Mouse (Mus musculus) gastrocnemius, postnatal 10 days (tissue): ENCODE results near the gene Cyp2u1. TPM values are rescaled to one million over a fixed set of nuclear protein-coding genes. Genes with fewer than 3 reads are reported as not detected.
"Not testable (repeated sequence)": the region's sequence is repeated elsewhere in the genome, so short reads cannot be mapped to it uniquely, and the experiment has no call there.

ENCODE experiments used
- DNase-seq: peaks from one replicate; pipeline ENCODE4 v3.0.0; 2021; ENCODE audit warnings: mixed read lengths
- long read RNA-seq, 2 experiments: library from polyadenylated mRNA; stranded (forward); transcript quantifications; one replicate each; pipeline ENCODE4 v2.0.0; 2021
- total RNA-seq, 2 experiments: library from RNA; stranded (reverse); gene quantifications; 2 replicates each; pipeline ENCODE4 v1.2.3; 2021

The Cyp2u1 gene
- total RNA-seq, result 1 to 10 TPM; 3.5 to 5.8 TPM
- long read RNA-seq, experiment 1, transcript Cyp2u1-203 (4 exons, 1,716 nt), result major isoform, 5 of 6 reads
- long read RNA-seq, experiment 1, partial matches to known transcripts, result 1 of 6 reads
- long read RNA-seq, experiment 1, other reads (novel, unspliced or antisense), result 0 of 6 reads
- long read RNA-seq, experiment 2, partial matches to known transcripts, result 1 of 3 reads
- long read RNA-seq, experiment 2, other reads (novel, unspliced or antisense), result 0 of 3 reads

DNA sequence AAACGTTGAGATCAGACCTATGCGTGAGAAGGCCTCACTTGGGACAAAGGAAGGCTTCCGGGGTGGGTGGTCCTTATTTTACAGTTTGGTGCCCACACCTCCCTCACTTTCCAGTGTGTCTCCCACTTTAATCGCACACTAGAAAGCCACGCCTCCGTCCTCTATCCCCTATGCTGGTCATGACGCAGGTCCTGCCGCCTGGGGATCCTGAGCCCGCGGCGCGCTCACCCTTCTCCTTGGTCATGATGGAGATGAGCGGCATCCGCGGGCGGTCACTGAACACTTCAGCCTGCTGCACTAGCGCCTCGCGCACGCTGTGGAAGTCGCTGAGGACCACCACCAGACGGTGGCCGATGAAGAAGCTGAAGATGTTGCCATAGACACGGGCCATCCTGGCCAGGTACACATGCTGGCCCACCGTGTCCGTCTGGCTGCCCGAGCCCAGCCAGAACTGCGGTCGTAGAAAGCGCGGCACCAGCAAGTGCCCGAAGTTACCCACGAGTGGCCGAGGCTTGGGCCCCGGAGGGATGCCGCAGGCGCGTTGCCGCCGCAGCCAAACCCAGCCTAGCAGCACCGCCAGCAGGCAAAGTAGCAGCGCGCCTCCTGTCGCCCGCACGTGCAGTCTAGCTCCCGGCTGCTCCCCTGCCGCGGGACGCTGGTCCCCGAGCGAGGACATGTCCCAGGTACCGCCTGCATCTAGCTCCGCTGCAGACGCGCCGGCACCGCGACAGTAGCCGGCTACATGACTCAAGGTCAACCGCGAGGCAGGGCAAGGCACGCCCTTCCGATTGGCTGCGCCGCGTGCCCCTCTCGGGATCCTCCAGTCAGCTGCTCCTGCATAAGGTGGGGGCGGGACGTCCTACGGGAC lies at the start of gene Cyp2u1:
Gene Cyp2u1, minus strand, starts transcription at position 776 of the 868 bp plus-strand sequence.
- peak; percentile 85 for DNase-seq

DNA sequence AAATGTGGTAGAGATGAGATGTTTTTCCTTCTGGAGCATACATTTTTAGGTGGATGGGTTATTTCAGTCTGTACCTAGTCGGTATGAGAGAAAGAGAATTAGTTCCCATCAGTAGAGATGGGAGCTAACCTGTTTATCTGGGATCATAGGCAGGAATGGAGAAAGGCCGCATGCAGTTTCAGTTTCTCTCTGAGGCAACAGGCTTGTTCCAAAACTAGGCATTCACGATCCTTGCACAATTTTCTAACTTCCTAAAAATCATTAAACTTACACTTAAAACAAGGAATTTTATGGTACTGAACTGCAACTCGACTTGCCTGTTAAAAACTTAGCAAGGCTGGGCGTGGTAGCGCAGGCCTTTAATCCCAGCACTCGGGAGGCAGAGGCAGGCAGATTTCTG lies 47.5 kb upstream of the Cyp2u1 start:
- no peak for DNase-seq

GRCm38 (mm10) chr3:131349013-131349412 lies 46.0 kb upstream of the Cyp2u1 start:
- DNase-seq, result no peak

- DNase-seq, result no peak
Measured at GRCm38 (mm10) chr3:131348579-131348950, 45.5 kb upstream of the Cyp2u1 start.

DNA sequence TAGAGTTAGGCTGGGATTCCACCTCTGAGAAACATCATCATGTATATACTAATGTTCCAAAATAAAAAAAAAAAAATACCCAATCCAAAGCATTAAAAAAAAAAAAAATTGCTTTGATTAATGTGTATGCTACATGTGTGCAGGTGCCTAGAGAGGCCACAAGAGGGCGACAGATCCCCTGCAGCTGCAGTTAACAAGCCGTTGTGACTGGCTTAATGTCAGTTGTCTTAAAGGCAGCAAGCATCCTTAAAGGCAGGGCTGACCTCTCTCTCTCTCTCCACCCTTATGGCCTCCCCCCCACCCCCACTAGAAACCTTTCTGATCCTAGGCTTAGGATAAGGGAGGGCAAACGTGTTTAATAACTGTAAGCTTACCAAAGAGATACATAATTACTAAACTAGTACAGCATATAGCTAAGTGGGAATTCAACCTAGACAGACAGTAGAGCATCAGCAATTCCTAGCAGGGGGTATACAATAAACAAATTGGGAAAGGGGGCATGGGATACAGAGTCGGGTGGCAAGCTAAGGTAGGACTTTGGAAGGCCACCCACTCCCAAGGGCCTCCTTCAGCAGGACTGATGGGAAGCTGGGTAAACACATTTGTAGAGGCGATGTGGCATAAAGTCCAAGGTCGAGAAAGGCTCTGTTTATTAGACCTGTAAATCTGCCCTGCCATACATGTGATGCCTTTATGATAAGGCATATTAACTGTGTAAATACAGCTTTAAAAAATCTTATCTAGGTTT lies 45.0 kb upstream of the Cyp2u1 start:
- DNase-seq, result peak; percentile 23

- DNase-seq, result no peak
Measured at GRCm38 (mm10) chr3:131345903-131346302, 42.9 kb upstream of the Cyp2u1 start.

DNA sequence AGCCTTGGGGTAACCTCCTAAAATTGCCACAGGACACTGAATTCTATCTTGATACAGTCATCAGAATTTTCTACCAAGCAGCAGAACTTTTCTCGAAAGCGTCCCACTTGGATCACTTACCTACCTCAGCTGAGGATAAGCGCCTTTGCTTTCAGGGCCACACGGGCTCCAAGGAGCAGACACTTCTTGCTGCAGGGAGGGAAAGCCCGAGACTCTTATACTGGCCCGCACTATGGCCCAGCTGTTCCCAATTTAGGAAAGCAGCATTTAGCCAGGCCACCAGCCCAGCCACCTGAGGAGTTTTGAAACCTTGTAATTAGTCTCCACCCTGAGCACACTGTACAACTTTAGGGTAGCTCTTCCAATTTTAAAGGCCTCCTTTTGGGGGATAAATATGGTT lies 40.3 kb upstream of the Cyp2u1 start:
- no peak for DNase-seq

DNA sequence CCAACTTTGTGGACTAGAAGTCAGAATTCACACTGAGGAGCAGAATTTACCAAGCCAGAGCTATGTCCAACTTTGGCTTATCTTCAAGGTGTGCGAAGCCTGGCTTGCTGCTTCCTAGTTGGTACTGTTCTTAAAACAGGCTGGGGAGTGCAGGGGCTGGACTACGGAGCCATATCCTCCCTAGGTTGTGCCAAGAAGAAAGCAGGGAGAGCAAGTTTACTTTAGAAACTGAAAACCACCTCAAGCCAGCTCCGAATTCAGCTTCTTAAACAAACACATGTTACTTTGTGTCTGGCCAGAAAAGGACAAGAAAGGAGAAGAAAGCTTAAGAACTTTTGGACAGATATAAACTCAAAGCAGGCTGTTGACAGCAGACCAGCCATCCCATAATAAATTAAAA lies 37.9 kb upstream of the Cyp2u1 start:
- no peak for DNase-seq

- DNase-seq, result no peak
Measured at GRCm38 (mm10) chr3:131339280-131339679, 36.3 kb upstream of the Cyp2u1 start.

DNA sequence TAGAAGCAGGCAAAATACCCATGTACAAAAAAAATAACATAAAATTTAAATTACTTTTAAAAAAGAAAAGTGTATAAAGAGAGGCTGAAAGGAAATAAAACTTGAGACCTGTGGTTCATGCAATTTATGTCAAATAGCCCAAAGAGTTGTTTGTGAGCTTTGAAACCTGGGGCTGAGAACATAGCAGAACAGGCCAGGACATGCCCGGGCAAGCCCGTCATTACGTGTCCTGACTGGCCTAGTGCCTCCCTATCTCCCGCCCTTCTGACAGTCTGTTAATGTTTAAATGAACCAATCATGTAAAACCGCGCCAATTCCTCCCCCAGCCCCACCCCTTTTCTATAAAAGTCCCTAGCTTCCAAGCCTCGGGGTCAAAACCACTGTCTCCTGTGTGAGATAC lies 34.7 kb upstream of the Cyp2u1 start:
- not testable (repeated sequence) for DNase-seq

GRCm38 (mm10) chr3:131336629-131337028 lies 33.6 kb upstream of the Cyp2u1 start:
- DNase-seq, result no peak

DNA sequence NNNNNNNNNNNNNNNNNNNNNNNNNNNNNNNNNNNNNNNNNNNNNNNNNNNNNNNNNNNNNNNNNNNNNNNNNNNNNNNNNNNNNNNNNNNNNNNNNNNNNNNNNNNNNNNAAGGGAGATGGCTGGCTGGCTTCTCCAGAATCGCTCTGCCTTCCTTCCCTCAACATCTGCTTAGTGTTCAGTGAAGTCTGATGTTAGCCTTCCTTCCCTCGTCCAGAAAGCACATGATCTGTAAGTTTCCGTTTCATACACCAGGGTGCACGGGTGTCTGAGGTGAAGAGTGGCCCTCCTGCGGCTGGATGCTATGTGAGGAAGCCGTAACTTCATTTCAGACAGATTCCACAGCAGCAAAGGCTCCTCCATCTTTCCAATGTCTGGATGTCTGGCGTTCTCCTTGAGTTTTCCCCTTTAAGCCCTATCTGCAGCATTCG lies 32.1 kb upstream of the Cyp2u1 start:
- DNase-seq, result no peak

GRCm38 (mm10) chr3:131327189-131327588 lies 24.2 kb upstream of the Cyp2u1 start:
- DNase-seq, result no peak

DNA sequence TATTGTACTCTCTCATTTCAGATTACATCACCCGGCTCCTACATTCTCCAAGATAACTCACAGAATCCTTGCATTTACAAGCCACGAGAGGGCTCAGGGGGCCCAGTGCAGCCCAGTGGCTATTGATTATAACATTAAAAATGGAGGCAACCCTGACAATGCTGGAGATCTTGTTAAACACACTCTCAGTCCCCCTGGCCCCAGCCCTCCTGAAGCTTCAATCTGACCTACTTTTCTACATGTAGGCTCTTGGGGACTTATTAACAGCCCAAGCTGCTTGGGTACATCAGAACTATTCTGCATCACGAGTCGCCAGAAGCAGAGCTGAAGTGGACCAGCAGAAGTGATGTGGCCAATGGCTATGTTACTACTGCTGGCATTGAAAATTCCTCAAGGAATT lies 23.6 kb upstream of the Cyp2u1 start:
- no peak for DNase-seq

DNA sequence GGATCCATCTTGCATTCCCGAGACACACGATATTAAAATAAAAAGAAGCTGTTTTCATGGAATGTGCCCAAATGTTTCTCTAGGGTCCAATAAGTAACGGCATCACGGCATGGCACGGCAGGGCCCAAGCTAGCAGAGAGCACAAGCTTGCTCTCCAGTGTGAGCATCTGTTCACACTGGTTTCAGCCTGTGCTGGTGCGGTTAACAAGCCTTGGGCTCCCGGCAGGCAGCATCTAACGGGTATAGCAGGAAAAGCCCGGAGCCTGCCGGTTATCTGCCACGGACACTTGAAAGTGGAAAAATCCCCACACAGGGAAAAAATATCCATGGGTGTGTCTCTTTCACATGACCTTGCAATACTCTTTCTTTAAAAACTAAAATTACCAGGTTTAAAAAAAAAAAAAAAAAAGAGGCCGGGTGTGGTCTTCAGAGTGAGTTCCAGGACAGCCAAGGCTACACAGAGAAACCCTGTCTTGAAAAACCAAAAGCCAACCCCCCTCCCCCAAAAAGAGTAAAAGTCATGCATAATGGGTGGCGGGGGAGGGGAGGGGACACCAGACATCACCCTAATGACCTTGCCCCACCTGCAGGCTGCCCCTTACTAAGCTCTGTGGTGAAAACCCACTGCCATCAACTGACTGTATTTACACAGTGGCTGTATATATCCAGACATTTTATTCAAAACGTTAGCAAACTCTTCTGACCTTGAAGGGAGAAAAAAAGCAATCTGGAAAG lies 19.2 kb upstream of the Cyp2u1 start:
- no peak for DNase-seq

DNA sequence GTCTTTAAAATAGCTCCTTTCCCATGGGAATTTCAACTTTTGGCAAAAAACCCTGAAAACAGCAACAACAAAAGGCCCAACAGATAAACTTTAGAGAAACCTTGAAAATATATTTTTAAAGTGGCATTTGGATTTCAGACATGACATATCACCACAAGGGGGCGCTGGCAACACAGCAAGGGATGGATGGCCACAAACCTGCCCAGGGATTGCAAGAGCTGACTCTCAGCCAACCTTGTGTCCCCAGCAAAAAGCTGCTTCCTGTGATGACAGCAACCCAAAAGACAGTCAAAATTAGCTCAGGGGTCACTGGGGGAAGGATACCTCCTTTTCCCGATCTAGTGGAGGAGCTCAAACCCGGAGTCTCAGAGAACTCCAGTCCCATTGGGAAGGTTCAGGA lies 17.2 kb upstream of the Cyp2u1 start:
- DNase-seq, result peak; percentile 86

DNA sequence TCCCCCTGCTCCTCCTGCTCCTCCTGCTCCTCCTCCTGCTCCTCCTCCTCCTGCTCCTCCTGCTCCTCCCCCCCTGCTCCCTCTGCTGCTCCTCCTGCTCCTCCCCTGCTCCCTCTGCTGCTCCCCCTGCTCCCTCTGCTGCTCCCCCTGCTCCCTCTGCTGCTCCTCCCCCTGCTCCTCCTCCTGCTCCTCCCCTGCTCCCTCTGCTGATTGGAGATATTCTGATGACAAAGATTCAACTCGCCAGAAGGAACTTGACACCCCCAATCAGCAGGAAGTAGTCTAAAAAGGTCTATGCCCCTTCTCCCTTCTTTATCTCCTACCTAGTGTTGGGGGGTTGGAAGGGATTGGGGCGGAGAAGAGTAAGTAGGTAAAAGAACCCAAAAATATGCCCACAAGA lies 15.2 kb upstream of the Cyp2u1 start:
- DNase-seq, result no peak

- no peak for DNase-seq
Measured at GRCm38 (mm10) chr3:131317126-131317525, 14.1 kb upstream of the Cyp2u1 start.

GRCm38 (mm10) chr3:131315957-131316510 lies 13.0 kb upstream of the Cyp2u1 start:
- no peak for DNase-seq

GRCm38 (mm10) chr3:131312340-131312739 lies 9.3 kb upstream of the Cyp2u1 start:
- no peak for DNase-seq

DNA sequence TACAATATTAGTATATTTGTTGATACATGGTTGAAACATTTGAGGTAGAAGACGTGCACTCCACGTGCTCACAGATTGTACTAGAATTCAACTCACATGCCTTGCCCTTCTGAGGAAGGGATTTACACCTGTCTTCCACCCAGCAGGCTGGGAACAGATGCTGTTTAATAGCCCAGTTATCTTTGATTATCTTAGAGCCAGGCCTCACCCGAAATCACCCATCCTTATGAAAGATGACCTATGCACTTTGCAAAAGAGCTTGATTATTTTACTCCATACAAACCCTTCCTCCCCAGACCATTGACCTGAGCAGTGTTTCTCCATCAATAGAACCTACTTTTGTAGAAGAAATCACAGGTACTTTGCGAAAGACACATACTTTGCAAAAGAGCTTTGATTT lies 7.5 kb upstream of the Cyp2u1 start:
- no peak for DNase-seq

GRCm38 (mm10) chr3:131307811-131308210 lies 4.8 kb upstream of the Cyp2u1 start:
- DNase-seq, result no peak
